Mouse (Mus musculus): Measurements from ENCODE around the gene Spata32. TPM values are rescaled to one million over a fixed set of nuclear protein-coding genes. Genes with fewer than 3 reads are reported as not detected.

Spata32 gene
- total RNA-seq, 1 experiment from 2014 or later, result not detected

DNA sequence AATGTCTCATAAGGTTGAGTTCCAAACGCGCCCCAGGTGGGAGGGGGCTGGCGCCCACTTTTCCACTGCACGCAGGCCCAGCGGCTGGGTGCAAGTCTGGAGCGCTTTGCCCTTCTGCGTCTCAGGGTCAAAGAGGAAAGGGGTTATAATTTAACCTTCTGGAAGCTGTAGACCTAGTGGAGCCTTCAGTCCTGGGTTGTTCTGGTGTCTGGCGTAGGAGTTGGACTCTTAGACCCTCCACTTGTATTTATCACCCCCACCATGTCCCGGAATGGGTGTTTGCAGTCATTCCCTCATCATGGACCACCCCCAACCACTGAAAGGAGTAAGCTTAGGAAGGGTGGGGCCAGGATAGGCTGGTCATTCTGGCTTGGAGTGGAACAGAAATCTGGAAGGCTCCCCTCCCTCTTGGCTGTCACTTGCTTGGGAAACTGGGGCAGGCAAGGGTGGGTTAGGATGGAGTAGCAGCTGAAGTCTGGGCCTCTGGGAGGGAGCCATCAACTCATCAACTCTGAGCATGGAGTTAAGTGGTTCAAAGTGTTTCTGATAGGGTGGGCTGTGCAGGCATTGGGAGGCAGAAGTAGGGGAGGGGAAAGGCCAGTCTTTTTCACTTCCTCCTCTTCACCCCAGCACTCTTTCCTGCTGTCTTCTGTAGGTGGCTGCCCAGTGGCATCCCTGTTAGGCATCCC lies 46.4 kb downstream of the Spata32 start:
- no peak for ATAC-seq (replicated peaks in 1 of 2; ENCODE audit: insufficient read depth in 1 of 2, low FRiP score in 2 of 2, low TSS enrichment in 1 of 2, low read depth in 1 of 2, poor library complexity in 2 of 2, severe bottlenecking in 2 of 2)

DNA sequence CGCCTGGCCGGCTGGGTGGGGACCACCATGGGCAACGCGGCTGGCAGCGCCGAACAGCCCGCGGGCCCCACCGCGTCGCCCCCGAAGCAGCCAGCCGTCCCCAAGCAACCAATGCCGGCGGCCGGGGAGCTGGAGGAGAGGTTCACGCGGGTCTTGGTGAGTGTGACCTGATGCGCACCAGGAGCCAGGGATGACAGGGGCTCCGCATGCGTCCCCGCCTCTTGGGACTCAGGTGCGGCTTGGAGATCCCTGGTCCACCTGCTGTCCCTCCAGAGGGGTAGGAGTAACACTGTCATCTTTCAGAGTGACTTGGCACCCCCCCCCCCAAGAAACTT lies 47.0 kb downstream of the Spata32 start:
- no peak for ATAC-seq (replicated peaks in 1 of 2; ENCODE audit: insufficient read depth in 1 of 2, low FRiP score in 2 of 2, low TSS enrichment in 1 of 2, low read depth in 1 of 2, poor library complexity in 2 of 2, severe bottlenecking in 2 of 2)

DNA sequence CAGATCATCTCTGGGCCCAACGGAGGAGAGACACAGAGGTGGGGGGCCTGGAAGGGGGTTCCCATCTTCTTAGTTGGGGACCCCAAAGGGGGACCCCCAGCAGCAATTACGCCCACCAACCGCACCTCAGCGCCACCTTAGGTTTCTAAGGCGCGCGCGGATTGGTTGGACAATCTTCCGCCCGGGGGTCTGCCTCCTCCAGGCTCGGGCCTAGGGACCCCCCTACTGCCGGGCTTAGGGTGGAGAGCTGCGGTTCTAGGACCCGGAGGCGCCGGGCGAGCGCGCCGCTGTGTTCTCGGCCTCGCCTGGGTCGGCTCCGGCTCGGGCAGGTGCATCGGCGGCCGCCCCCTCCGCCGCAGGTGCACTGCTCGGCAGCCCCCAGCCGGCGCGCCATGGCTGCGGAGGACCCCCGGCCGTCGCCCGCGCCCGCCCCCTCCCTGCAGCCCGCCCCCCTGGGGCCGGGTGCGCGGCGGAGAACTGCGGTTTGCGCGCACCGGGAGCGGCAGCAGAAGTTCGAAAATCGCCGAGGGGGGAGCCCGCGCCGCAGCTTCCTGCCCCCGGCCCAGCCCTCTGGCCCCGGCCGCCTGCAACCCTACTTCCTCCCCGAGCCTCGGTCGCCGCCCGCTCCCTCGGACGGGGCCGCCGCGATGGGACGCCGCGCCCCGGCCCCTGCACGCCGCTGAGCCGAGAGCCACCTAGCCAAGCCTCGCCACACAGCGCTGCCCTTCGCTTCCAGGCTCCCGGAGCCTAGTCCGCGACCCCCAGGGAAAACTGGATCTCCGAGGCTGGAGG lies 47.5 kb downstream of the Spata32 start, which contains the start of gene Fmnl1:
Fmnl1 (plus strand) TSS at position 614 of the 792 bp plus-strand sequence.
- ATAC-seq (replicated peaks in 1 of 2; ENCODE audit: insufficient read depth in 1 of 2, low FRiP score in 2 of 2, low TSS enrichment in 1 of 2, low read depth in 1 of 2, poor library complexity in 2 of 2, severe bottlenecking in 2 of 2), result peak in 1 of 2 experiments; percentile 29; a peak in 1 of 4 replicates

DNA sequence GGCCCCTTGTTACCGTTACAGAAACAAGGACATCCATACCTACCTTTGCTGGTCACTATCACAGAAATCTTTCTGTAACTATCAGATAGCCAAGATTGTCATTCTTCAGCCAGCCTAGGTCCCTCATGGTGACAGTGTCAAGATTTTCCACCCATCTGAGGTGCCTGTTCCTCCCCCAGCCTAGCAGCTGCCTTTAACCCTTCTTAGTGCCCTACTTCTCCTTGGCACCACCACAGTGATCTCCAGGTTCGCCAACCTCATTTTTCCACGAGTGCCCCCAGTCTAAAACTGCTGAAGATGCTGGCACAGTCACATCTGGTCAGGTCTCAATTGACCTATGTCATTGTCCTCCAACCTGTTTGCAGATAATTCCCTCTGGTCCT lies 48.1 kb downstream of the Spata32 start:
- no peak for ATAC-seq (replicated peaks in 1 of 2; ENCODE audit: insufficient read depth in 1 of 2, low FRiP score in 2 of 2, low TSS enrichment in 1 of 2, low read depth in 1 of 2, poor library complexity in 2 of 2, severe bottlenecking in 2 of 2)

DNA sequence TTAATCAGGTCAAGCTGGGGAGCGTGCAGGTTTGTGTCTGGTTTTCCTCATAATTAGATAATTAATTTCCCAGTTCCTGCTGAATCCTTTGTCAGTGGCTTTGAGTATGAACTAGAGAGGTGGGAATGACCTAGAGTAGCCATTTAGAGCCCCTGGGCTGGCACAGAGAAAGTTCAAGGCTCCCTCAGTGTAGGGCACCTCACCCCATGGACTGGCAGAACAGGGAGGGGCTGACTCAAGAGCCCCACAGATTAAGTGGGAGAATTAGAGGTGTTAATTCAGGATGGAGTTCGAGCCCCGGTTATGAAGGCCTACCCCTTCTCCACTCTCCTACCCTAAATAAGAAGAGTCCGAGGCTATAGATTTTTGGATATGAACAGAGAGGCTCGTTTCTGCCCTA lies 48.6 kb downstream of the Spata32 start:
- ATAC-seq (replicated peaks in 1 of 2; ENCODE audit: insufficient read depth in 1 of 2, low FRiP score in 2 of 2, low TSS enrichment in 1 of 2, low read depth in 1 of 2, poor library complexity in 2 of 2, severe bottlenecking in 2 of 2), result no peak

DNA sequence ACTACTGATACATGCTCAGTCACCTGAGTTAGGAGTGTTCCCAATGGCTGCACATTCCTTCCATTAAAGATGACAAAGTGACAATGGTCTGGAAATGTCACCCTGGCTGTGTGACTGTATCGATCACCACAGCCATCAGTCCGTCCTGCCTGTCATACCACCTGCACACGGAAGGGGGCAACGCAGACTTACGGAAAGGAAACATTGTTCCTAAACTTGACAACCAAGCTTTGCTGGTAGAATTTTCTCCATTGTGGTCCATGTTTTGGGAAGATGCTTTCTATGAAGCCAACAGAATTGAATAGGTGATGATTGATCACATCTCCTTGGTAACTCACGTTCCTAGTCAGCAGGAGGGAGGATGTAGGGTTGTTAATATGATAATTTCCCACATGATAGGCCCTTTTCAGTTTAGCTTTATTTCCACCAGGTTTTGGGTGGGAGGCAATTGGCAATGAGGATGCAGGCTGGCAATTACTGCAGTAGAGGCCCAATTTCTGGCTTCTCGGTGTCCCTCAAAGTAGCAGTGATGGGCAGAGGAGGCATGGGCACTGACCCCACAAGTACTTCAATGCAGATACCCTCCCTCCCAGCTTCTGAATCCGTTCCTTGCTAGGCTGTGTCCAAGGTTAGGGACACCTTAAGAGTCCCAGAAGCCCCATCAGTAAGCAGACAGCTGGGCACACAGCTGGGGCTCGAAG lies 49.4 kb downstream of the Spata32 start:
- peak; percentile 57 to 60; a peak in 3 of 4 replicates for ATAC-seq (replicated peaks in 1 of 2; ENCODE audit: insufficient read depth in 1 of 2, low FRiP score in 2 of 2, low TSS enrichment in 1 of 2, low read depth in 1 of 2, poor library complexity in 2 of 2, severe bottlenecking in 2 of 2)

DNA sequence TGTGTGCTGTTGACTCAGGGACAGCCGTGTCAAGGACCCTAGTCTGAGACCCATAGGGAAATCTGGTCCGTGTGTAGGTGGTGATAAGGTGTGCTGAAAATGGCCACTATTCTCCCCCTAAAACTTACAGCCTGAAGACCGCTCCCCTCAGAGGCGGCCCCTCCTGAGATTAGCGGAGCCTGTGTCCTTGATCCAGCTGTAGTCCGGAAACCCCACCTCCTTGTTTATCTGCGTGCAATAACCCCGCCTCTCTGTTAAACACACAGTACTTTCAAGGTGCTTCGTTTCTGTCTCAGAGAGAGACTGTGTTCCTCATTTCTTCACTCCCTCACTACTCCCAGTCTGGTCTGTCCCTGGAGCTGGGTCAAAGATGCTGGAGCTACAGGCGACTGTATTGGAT lies 53.8 kb downstream of the Spata32 start:
- ATAC-seq (replicated peaks in 1 of 2; ENCODE audit: insufficient read depth in 1 of 2, low FRiP score in 2 of 2, low TSS enrichment in 1 of 2, low read depth in 1 of 2, poor library complexity in 2 of 2, severe bottlenecking in 2 of 2), result no peak

DNA sequence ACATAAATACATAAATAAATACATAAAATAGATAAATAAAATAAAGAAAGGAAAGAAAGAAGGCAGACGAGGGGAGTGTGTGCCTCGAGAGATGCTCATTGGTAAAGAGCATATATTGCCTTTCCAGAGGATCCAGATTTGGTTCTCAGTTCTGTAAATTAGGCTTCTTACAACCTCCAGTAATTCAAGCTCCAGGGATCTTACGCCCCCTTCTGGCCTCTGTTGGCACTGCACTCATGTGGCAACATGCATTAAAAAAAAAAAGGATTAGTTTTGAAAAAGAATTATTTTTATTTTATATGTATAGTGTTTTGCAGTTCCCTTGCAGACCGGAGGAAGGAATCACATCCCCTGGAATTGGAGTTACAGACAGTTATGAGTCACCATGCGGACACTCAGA lies 56.1 kb downstream of the Spata32 start:
- no peak for ATAC-seq (replicated peaks in 1 of 2; ENCODE audit: insufficient read depth in 1 of 2, low FRiP score in 2 of 2, low TSS enrichment in 1 of 2, low read depth in 1 of 2, poor library complexity in 2 of 2, severe bottlenecking in 2 of 2)

DNA sequence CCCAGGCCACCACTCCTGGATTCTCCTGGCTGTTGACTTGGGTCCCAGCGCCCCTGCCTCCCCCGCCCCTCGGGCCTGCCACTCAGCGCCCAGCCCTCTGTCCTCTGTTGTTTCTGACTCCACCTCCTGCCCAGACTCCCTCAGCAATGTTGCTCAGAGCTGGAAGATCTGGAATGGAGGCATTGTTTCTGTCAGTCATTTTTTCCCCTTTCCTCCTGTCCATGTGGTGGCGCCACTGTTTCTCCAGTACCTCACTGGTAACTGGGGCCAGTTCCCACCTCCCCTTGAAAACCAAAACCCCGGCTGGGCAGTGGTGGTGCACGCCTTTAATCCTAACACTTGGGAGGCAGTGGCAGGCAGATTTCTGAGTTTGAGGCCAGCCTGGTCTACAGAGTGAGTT lies 56.8 kb downstream of the Spata32 start:
- no peak for ATAC-seq (replicated peaks in 1 of 2; ENCODE audit: insufficient read depth in 1 of 2, low FRiP score in 2 of 2, low TSS enrichment in 1 of 2, low read depth in 1 of 2, poor library complexity in 2 of 2, severe bottlenecking in 2 of 2)

DNA sequence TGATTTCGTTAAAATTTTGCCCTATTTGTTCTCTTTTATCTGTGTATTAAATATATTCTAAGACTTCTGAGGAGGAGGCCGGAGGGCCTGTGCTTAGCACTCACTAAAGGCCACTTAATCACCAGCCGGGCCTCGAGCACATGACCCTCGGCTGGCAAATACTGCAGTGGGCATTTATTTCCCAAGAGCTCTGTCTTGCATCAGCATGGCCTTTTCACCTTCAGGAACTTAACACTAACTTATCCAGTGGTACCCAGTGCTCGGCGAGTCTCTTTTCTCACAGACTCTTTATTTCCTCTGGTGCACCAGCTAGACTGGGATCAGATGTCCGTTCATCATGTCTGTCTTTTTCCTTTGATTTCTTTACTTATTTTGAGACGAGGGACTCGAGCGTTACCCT lies 57.5 kb downstream of the Spata32 start:
- ATAC-seq (replicated peaks in 1 of 2; ENCODE audit: insufficient read depth in 1 of 2, low FRiP score in 2 of 2, low TSS enrichment in 1 of 2, low read depth in 1 of 2, poor library complexity in 2 of 2, severe bottlenecking in 2 of 2), result no peak

DNA sequence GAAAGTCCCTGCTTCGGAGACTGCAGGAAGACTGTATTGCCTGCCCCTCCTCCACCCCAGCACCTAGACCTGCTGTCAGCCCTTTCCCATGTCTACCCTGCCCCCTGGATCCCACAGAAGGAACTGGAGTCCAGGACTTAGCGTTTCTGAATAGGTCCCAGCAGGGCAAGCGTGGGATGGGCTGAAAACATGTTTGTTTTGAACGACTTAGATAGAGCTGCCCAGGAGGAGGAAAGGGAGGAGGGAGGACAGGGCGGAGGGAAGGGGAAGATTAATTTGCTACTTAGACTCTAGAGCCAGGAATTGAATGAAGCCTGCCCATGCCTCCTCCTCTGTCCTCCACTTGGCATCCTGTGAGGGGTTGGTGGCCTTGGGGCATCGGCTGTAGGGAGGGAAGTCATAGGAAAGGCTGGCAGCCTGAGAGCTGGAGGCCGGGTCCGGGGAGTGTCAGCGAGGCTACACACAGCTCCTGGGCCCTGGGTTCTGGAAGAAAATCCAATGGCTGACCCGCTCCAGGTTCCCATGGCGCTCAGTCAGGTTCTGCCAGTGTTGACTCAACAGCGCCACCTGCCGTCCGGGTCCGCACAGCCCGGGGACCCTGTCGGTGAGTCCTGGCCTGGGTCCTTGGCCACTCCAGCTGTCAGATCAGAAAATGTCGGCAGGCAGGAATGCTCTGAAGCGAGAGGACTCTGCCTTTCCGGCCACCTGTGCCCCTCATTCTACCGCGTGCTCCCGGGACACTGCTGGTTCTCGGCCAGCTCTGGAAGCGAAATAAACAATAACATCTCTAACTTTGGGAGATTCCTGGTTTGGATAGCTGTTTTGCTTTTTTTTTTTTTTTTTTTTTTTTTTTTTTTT lies 59.4 kb downstream of the Spata32 start:
- peak; percentile 97 to 98 for ATAC-seq (replicated peaks in 1 of 2; ENCODE audit: insufficient read depth in 1 of 2, low FRiP score in 2 of 2, low TSS enrichment in 1 of 2, low read depth in 1 of 2, poor library complexity in 2 of 2, severe bottlenecking in 2 of 2)

Other genes starting within 250 kb of the Spata32 start
- gene Nmt1, start 190.2 kb downstream of the Spata32 start, total RNA-seq (2017), result 26.8 and 33.6 TPM in 2 replicates
- 18.0 and 21.1 TPM in 2 replicates for gene Dcakd, start 190.1 kb downstream of the Spata32 start, total RNA-seq (2017)
- 0.15 and 0.75 TPM in 2 replicates for gene Plcd3, start 116.8 kb downstream of the Spata32 start, total RNA-seq (2017)
- gene Acbd4, start 116.8 kb downstream of the Spata32 start, total RNA-seq (2017), result 8.6 and 16.8 TPM in 2 replicates
- 34.1 and 55.9 TPM in 2 replicates for gene Hexim1, start 102.2 kb downstream of the Spata32 start, total RNA-seq (2017)
- gene Hexim2, start 86.0 kb downstream of the Spata32 start, total RNA-seq (2017), result 1.1 and 2.4 TPM in 2 replicates
- 47.6 and 62.4 TPM in 2 replicates for gene Fmnl1, start 47.3 kb downstream of the Spata32 start, total RNA-seq (2017)
- not detected in 2 replicates for gene 1700023F06Rik, start 9.9 kb downstream of the Spata32 start, total RNA-seq (2017)
- gene Map3k14, start 49.0 kb upstream of the Spata32 start, total RNA-seq (2017), result 4.4 and 10.6 TPM in 2 replicates
- 21.3 and 21.5 TPM in 2 replicates for gene Arhgap27, start 145.3 kb upstream of the Spata32 start, total RNA-seq (2017)
- 4.0 and 5.1 TPM in 2 replicates for gene Plekhm1, start 194.3 kb upstream of the Spata32 start, total RNA-seq (2017)

Data from hematopoietic stem cell, adult 5-6 weeks (primary cell).